Mouse (Mus musculus): ENCODE results near the gene Mpp1. TPM values are rescaled to one million over a fixed set of nuclear protein-coding genes. Genes with fewer than 3 reads are reported as not detected.

Mpp1 gene
- polyA plus RNA-seq (2012; ENCODE audit: low replicate concordance) = 10.3 and 14.8 TPM in 2 replicates

GRCm38 (mm10) chrX:75130467-75131160, at the start of gene Mpp1:
Gene Mpp1, minus strand, starts transcription at chrX:75131016.

GRCm38 (mm10) chrX:75163670-75164069, 32.9 kb upstream of the Mpp1 start, which contains the start of gene Smim9:
Gene Smim9, minus strand, starts transcription at chrX:75163770.

GRCm38 (mm10) chrX:75095369-75096162, 35.2 kb downstream of the Mpp1 start, which contains the start of gene Dkc1:
Gene Dkc1, plus strand, starts transcription at chrX:75095854.

DNA sequence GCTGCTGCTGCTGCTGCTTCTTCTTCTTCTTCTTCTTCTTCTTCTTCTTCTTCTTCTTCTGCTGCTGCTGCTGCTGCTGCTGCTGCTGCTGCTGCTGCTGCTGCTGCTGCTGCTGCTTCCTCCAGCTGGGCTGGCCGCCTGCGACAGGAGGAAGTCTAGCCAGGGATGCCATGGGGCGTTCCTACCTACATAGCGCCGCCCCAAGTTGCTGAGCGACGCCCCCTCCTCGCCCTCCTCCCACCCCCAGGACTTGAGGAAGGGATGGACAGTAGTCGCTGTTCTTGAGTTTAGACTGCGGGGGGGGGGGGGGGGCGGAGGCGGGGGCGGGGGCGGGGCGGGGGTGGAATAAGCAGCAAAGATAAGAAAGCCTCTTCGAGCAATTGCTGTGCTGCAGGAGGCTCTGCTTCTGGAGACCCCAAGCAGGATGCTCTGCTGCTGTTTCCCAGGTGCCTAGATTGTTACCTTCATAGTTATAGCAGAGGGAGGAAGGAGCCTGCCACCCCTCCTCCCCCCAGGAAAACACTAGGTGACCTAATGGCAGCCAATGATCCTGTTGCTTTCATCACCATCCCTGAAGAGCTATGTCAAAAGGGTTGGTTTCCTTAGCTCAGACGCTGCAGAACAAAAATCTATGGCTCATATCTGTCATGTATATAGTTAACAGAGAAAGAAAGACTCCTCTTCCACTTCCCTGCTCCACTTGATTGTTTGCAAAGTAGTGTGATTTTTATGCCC, 45.9 kb downstream of the Mpp1 start, which contains the start of gene Gab3:
Gene Gab3 (minus strand): TSS at position 685 of the 735 bp plus-strand sequence.

Other genes with a start within 250 kb of the Mpp1 start
- gene Gab3, start 45.6 kb downstream of the Mpp1 start, polyA plus RNA-seq (2012; ENCODE audit: low replicate concordance) = 2.1 and 3.1 TPM in 2 replicates
- gene Dkc1, start 35.2 kb downstream of the Mpp1 start, polyA plus RNA-seq (2012; ENCODE audit: low replicate concordance) = 3.0 and 8.9 TPM in 2 replicates
- gene Smim9, start 32.8 kb upstream of the Mpp1 start, polyA plus RNA-seq (2012; ENCODE audit: low replicate concordance) = not detected in 2 replicates